Mouse (Mus musculus): Measurements from ENCODE around the gene Mgl2. TPM values are rescaled to one million over a fixed set of nuclear protein-coding genes. Genes with fewer than 3 reads are reported as not detected.
"Not testable (repeated sequence)": the region's sequence is repeated elsewhere in the genome, so short reads cannot be mapped to it uniquely, and the experiment has no call there.

The Mgl2 gene
- polyA plus RNA-seq, 1 experiment from 2014 or later: 0.16 TPM

- no peak overlapping the region for H3K4me2 ChIP-seq (ENCODE audit: low read length)
- WGBS: 60% methylated on average over 3 of the region's 3 CpGs
- no peak overlapping the region for H3K9ac ChIP-seq (ENCODE audit: low read length)
- H3K9me3 ChIP-seq (ENCODE audit: control insufficient read depth, low read length): no peaks in the 10 kb centered on the region
- H3K36me3 ChIP-seq (ENCODE audit: control insufficient read depth, insufficient read depth, low read length): no peaks in the 10 kb centered on the region
- no peak for ATAC-seq (ENCODE audit: insufficient number of reproducible peaks, insufficient read depth, low FRiP score, low read depth)
- no peaks in the 10 kb centered on the region for H3K27me3 ChIP-seq (ENCODE audit: control insufficient read depth, insufficient read depth, low read length)
- H3K27ac ChIP-seq (replicated peaks in 1 of 2; ENCODE audit: control insufficient read depth in 1 of 2, insufficient read depth in 1 of 2, low read depth in 2 of 2, low read length in 2 of 2): no peak overlapping the region
- H3K4me3 ChIP-seq (ENCODE audit: control insufficient read depth in 1 of 2, insufficient read depth in 1 of 2, low read depth in 1 of 2, low read length in 2 of 2): no peak overlapping the region
- no peaks in the 10 kb centered on the region for H3K4me1 ChIP-seq (ENCODE audit: control insufficient read depth in 2 of 2, insufficient read depth in 2 of 2, low read length in 2 of 2)
Measured at GRCm38 (mm10) chr11:70151072-70151471, 20.9 kb downstream of the Mgl2 start.

- not testable (repeated sequence) for H3K4me3 ChIP-seq (ENCODE audit: control insufficient read depth in 1 of 2, insufficient read depth in 1 of 2, low read depth in 1 of 2, low read length in 2 of 2); H3K9ac ChIP-seq (ENCODE audit: low read length); H3K36me3 ChIP-seq (ENCODE audit: control insufficient read depth, insufficient read depth, low read length); ATAC-seq (ENCODE audit: insufficient number of reproducible peaks, insufficient read depth, low FRiP score, low read depth); H3K27me3 ChIP-seq (ENCODE audit: control insufficient read depth, insufficient read depth, low read length); H3K4me2 ChIP-seq (ENCODE audit: low read length); H3K4me1 ChIP-seq (ENCODE audit: control insufficient read depth in 2 of 2, insufficient read depth in 2 of 2, low read length in 2 of 2); H3K9me3 ChIP-seq (ENCODE audit: control insufficient read depth, low read length); H3K27ac ChIP-seq (replicated peaks in 1 of 2; ENCODE audit: control insufficient read depth in 1 of 2, insufficient read depth in 1 of 2, low read depth in 2 of 2, low read length in 2 of 2)
- WGBS: no CpG with 5 or more reads among the region's 5 CpGs
Measured at GRCm38 (mm10) chr11:70155897-70156296, 25.8 kb downstream of the Mgl2 start, which contains the start of gene Clec10a. Clec10a (plus strand) TSS chr11:70156197.

- Histone ChIP-seq H3K27ac (replicated peaks in 1 of 2; ENCODE audit: control insufficient read depth in 1 of 2, insufficient read depth in 1 of 2, low read depth in 2 of 2, low read length in 2 of 2) (no peak overlapping the region), H3K4me2 (ENCODE audit: low read length) (no peak overlapping the region), H3K36me3 (ENCODE audit: control insufficient read depth, insufficient read depth, low read length) (no peaks in the 10 kb centered on the region), H3K4me3 (ENCODE audit: control insufficient read depth in 1 of 2, insufficient read depth in 1 of 2, low read depth in 1 of 2, low read length in 2 of 2) (no peak overlapping the region), H3K4me1 (ENCODE audit: control insufficient read depth in 2 of 2, insufficient read depth in 2 of 2, low read length in 2 of 2) (no peaks in the 10 kb centered on the region), H3K9ac (ENCODE audit: low read length) (no peak overlapping the region), H3K27me3 (ENCODE audit: control insufficient read depth, insufficient read depth, low read length) (no peaks in the 10 kb centered on the region), H3K9me3 (ENCODE audit: control insufficient read depth, low read length) (no peaks in the 10 kb centered on the region)
- ATAC-seq (ENCODE audit: insufficient number of reproducible peaks, insufficient read depth, low FRiP score, low read depth): no peak
- 68% methylated on average over 3 of the region's 3 CpGs for WGBS
Measured at GRCm38 (mm10) chr11:70162336-70162735, 32.2 kb downstream of the Mgl2 start.

- Histone ChIP-seq H3K4me3 (ENCODE audit: control insufficient read depth in 1 of 2, insufficient read depth in 1 of 2, low read depth in 1 of 2, low read length in 2 of 2) (no peak overlapping the region), H3K9ac (ENCODE audit: low read length) (no peak overlapping the region), H3K27me3 (ENCODE audit: control insufficient read depth, insufficient read depth, low read length) (no peaks in the 10 kb centered on the region), H3K9me3 (ENCODE audit: control insufficient read depth, low read length) (no peaks in the 10 kb centered on the region), H3K4me1 (ENCODE audit: control insufficient read depth in 2 of 2, insufficient read depth in 2 of 2, low read length in 2 of 2) (no peaks in the 10 kb centered on the region), H3K36me3 (ENCODE audit: control insufficient read depth, insufficient read depth, low read length) (no peaks in the 10 kb centered on the region), H3K4me2 (ENCODE audit: low read length) (no peak overlapping the region), H3K27ac (replicated peaks in 1 of 2; ENCODE audit: control insufficient read depth in 1 of 2, insufficient read depth in 1 of 2, low read depth in 2 of 2, low read length in 2 of 2) (no peak overlapping the region)
- 64% methylated on average over 16 of the region's 16 CpGs for WGBS
- ATAC-seq (ENCODE audit: insufficient number of reproducible peaks, insufficient read depth, low FRiP score, low read depth): no peak
Measured at GRCm38 (mm10) chr11:70165972-70166921, 36.1 kb downstream of the Mgl2 start.

GRCm38 (mm10) chr11:70168136-70168535 lies 38.0 kb downstream of the Mgl2 start:
- H3K9me3 ChIP-seq (ENCODE audit: control insufficient read depth, low read length): no peaks in the 10 kb centered on the region
- no peak for ATAC-seq (ENCODE audit: insufficient number of reproducible peaks, insufficient read depth, low FRiP score, low read depth)
- H3K27ac ChIP-seq (replicated peaks in 1 of 2; ENCODE audit: control insufficient read depth in 1 of 2, insufficient read depth in 1 of 2, low read depth in 2 of 2, low read length in 2 of 2): no peak overlapping the region
- H3K4me3 ChIP-seq (ENCODE audit: control insufficient read depth in 1 of 2, insufficient read depth in 1 of 2, low read depth in 1 of 2, low read length in 2 of 2): no peak overlapping the region
- WGBS: 35% methylated on average over 7 of the region's 7 CpGs
- H3K9ac ChIP-seq (ENCODE audit: low read length): no peak overlapping the region
- H3K4me1 ChIP-seq (ENCODE audit: control insufficient read depth in 2 of 2, insufficient read depth in 2 of 2, low read length in 2 of 2): no peaks in the 10 kb centered on the region
- no peaks in the 10 kb centered on the region for H3K36me3 ChIP-seq (ENCODE audit: control insufficient read depth, insufficient read depth, low read length)
- H3K27me3 ChIP-seq (ENCODE audit: control insufficient read depth, insufficient read depth, low read length): no peaks in the 10 kb centered on the region
- no peak overlapping the region for H3K4me2 ChIP-seq (ENCODE audit: low read length)

- not testable (repeated sequence) for H3K27ac ChIP-seq (replicated peaks in 1 of 2; ENCODE audit: control insufficient read depth in 1 of 2, insufficient read depth in 1 of 2, low read depth in 2 of 2, low read length in 2 of 2); H3K4me1 ChIP-seq (ENCODE audit: control insufficient read depth in 2 of 2, insufficient read depth in 2 of 2, low read length in 2 of 2); H3K9ac ChIP-seq (ENCODE audit: low read length); H3K4me3 ChIP-seq (ENCODE audit: control insufficient read depth in 1 of 2, insufficient read depth in 1 of 2, low read depth in 1 of 2, low read length in 2 of 2); H3K9me3 ChIP-seq (ENCODE audit: control insufficient read depth, low read length); H3K4me2 ChIP-seq (ENCODE audit: low read length); ATAC-seq (ENCODE audit: insufficient number of reproducible peaks, insufficient read depth, low FRiP score, low read depth); H3K36me3 ChIP-seq (ENCODE audit: control insufficient read depth, insufficient read depth, low read length); H3K27me3 ChIP-seq (ENCODE audit: control insufficient read depth, insufficient read depth, low read length)
- WGBS: 82% methylated on average over 7 of the region's 7 CpGs
Measured at GRCm38 (mm10) chr11:70169471-70169870, 39.3 kb downstream of the Mgl2 start.

- Histone ChIP-seq H3K4me1 (ENCODE audit: control insufficient read depth in 2 of 2, insufficient read depth in 2 of 2, low read length in 2 of 2) (no peaks in the 10 kb centered on the region), H3K4me3 (ENCODE audit: control insufficient read depth in 1 of 2, insufficient read depth in 1 of 2, low read depth in 1 of 2, low read length in 2 of 2) (no peak overlapping the region), H3K36me3 (ENCODE audit: control insufficient read depth, insufficient read depth, low read length) (no peaks in the 10 kb centered on the region), H3K9me3 (ENCODE audit: control insufficient read depth, low read length) (no peaks in the 10 kb centered on the region), H3K27ac (replicated peaks in 1 of 2; ENCODE audit: control insufficient read depth in 1 of 2, insufficient read depth in 1 of 2, low read depth in 2 of 2, low read length in 2 of 2) (no peak overlapping the region), H3K27me3 (ENCODE audit: control insufficient read depth, insufficient read depth, low read length) (no peaks in the 10 kb centered on the region), H3K4me2 (ENCODE audit: low read length) (no peak overlapping the region), H3K9ac (ENCODE audit: low read length) (no peak overlapping the region)
- 72% methylated on average over 7 of the region's 7 CpGs for WGBS
- ATAC-seq (ENCODE audit: insufficient number of reproducible peaks, insufficient read depth, low FRiP score, low read depth): no peak
Measured at GRCm38 (mm10) chr11:70170291-70170690, 40.2 kb downstream of the Mgl2 start.
